8 mouse cellular contexts compared by ENCODE assay signal in genomic region chr5:144223899-144224816, GRCm38 (mm10). TPM values are rescaled to one million over a fixed set of nuclear protein-coding genes. Genes with fewer than 3 reads are reported as not detected.
A peak's percentile ranks its signal among the peaks of the same experiment; 100 is the strongest.
DNase-seq lines count a peak whose midpoint lies in the region; ATAC-seq and TF ChIP-seq lines count a peak whose summit lies in the region.

No protein-coding gene starts in this region.

- ATAC-seq in limb, embryonic 11.5 days (ENCODE audit: insufficient number of reproducible peaks, low FRiP score, low TSS enrichment, low read depth): no peak
- no peak for ATAC-seq in stomach, embryonic 15.5 days (ENCODE audit: insufficient read depth, low FRiP score, low read depth)

- H3K36me3 ChIP-seq in thymus, adult 2 months (ENCODE audit: control insufficient read depth, insufficient read depth, low read length): no peaks in the 10 kb centered on the region
- no peaks in the 10 kb centered on the region for H3K36me3 ChIP-seq in limb, embryonic 11.5 days (ENCODE audit: control insufficient read depth, insufficient read depth, low read length)
- H3K36me3 ChIP-seq in stomach, embryonic 15.5 days: no peaks in the 10 kb centered on the region

- peak; percentile 55 for DNase-seq in cerebellum, adult 9-11 months
- DNase-seq in cerebellum, adult 11 months: no peak
- DNase-seq in thymus, adult 2 months: no peak
- DNase-seq in thymus, postnatal 25 days: no peak
- no peak for DNase-seq in limb, embryonic 11.5 days (ENCODE audit: low spot score)
- DNase-seq in yolk sac, embryonic 10.5 days (ENCODE audit: low spot score): no peak
- DNase-seq in adipocyte (ENCODE audit: low spot score): no peak

- peak overlapping the region; percentile 77 for H3K9ac ChIP-seq in limb, embryonic 11.5 days (ENCODE audit: low read length)
- H3K9ac ChIP-seq in stomach, embryonic 15.5 days: peak overlapping the region; percentile 32; the same call in 1 of the 2 replicates

- peak overlapping the region; percentile 67 for H3K4me3 ChIP-seq in thymus, adult 2 months (ENCODE audit: control insufficient read depth, insufficient read depth, low read length)
- peak overlapping the region; percentile 65 for H3K4me3 ChIP-seq in limb, embryonic 11.5 days (ENCODE audit: low read depth, low read length)
- H3K4me3 ChIP-seq in stomach, embryonic 15.5 days (replicated peaks): peak overlapping the region; percentile 79

- peaks cover 27% of the 10 kb centered on the region for H3K4me1 ChIP-seq in thymus, adult 2 months (replicated peaks; ENCODE audit: control insufficient read depth, insufficient read depth, low read length)
- peaks cover 4% of the 10 kb centered on the region for H3K4me1 ChIP-seq in limb, embryonic 11.5 days (ENCODE audit: control insufficient read depth, insufficient read depth, low read length)
- peaks cover 6% of the 10 kb centered on the region; the same call in 1 of the 2 replicates for H3K4me1 ChIP-seq in stomach, embryonic 15.5 days

- no peaks in the 10 kb centered on the region for H3K27me3 ChIP-seq in thymus, adult 2 months (ENCODE audit: control insufficient read depth, insufficient read depth, low read length)
- H3K27me3 ChIP-seq in limb, embryonic 11.5 days (ENCODE audit: control insufficient read depth, insufficient read depth, low read length): no peaks in the 10 kb centered on the region
- H3K27me3 ChIP-seq in stomach, embryonic 15.5 days (replicated peaks): no peaks in the 10 kb centered on the region

- TF ChIP-seq CTCF in thymus, adult 2 months (IDR thresholded peaks at IDR 0.05; ENCODE audit: borderline replicate concordance, control insufficient read depth, extremely low read depth, insufficient read depth, low read length, poor library complexity): no peak

- no peaks in the 10 kb centered on the region for H3K9me3 ChIP-seq in limb, embryonic 11.5 days (ENCODE audit: control insufficient read depth, low read length)
- no peaks in the 10 kb centered on the region for H3K9me3 ChIP-seq in stomach, embryonic 15.5 days

- WGBS in thymus, adult 2 months: 30% methylated on average over 18 of the region's 18 CpGs
- 24% methylated on average over 18 of the region's 18 CpGs for WGBS in limb, embryonic 11.5 days
- 26% methylated on average over 18 of the region's 18 CpGs for WGBS in stomach, embryonic 15.5 days

- peak overlapping the region; percentile 15; the same call in 1 of the 2 replicates for H3K27ac ChIP-seq in thymus, adult 2 months (ENCODE audit: control insufficient read depth, insufficient read depth, low read length)
- H3K27ac ChIP-seq in limb, embryonic 11.5 days (replicated peaks; ENCODE audit: low read depth, low read length): no peak overlapping the region
- peak overlapping the region; percentile 60 for H3K27ac ChIP-seq in stomach, embryonic 15.5 days

- peak overlapping the region; percentile 85 for H3K4me2 ChIP-seq in limb, embryonic 11.5 days (ENCODE audit: low read depth, severe bottlenecking)
- H3K4me2 ChIP-seq in stomach, embryonic 15.5 days: peak overlapping the region; percentile 79

- no peak for TF ChIP-seq POLR2A in thymus, adult 2 months (IDR thresholded peaks at IDR 0.05; ENCODE audit: control insufficient read depth, extremely low read depth, insufficient read depth, low read length, poor library complexity)

RNA-seq across cellular contexts. Expression of gene Tecpr1, which starts 0.7 kb away (rescaled TPM):
- polyA plus RNA-seq in thymus, adult 2 months (2012; rRNA removed): 220 and 240 TPM in 2 replicates
- polyA plus RNA-seq in limb, embryonic 11.5 days (2014; fragmentation: Nextera tagmentation; extraction: Ambion mirVana): 11.3 and 13.5 TPM in 2 replicates
- polyA plus RNA-seq in stomach, embryonic 15.5 days (2015; fragmentation: Nextera tagmentation; extraction: Ambion mirVana): 21.2 and 21.7 TPM in 2 replicates

RNA-seq across cellular contexts. Expression of gene Bri3, which starts 20.1 kb away (rescaled TPM):
- polyA plus RNA-seq in thymus, adult 2 months (2012; rRNA removed): 70.8 and 76.9 TPM in 2 replicates
- polyA plus RNA-seq in limb, embryonic 11.5 days (2014; fragmentation: Nextera tagmentation; extraction: Ambion mirVana): 128 and 132 TPM in 2 replicates
- 125 and 133 TPM in 2 replicates for polyA plus RNA-seq in stomach, embryonic 15.5 days (2015; fragmentation: Nextera tagmentation; extraction: Ambion mirVana)

RNA-seq across cellular contexts. Expression of gene Bhlha15, which starts 34.1 kb away (rescaled TPM):
- 0.42 and 0.70 TPM in 2 replicates for polyA plus RNA-seq in thymus, adult 2 months (2012; rRNA removed)
- polyA plus RNA-seq in limb, embryonic 11.5 days (2014; fragmentation: Nextera tagmentation; extraction: Ambion mirVana): 0.06 and 0.15 TPM in 2 replicates
- 21.8 and 34.2 TPM in 2 replicates for polyA plus RNA-seq in stomach, embryonic 15.5 days (2015; fragmentation: Nextera tagmentation; extraction: Ambion mirVana)

Comparison
In these comparisons a context has a peak if more than half of its experiments do, and no peak if none do; other contexts are left out.
1. RNA of gene Bhlha15, which starts 34.1 kb away (polyA plus RNA-seq): 21.8 to 34.2 TPM in stomach, embryonic 15.5 days; 0.42 to 0.70 TPM in thymus, adult 2 months and 0.06 to 0.15 TPM in limb, embryonic 11.5 days; every median in the first group is over 10 times any median in the second.
2. Peak in every context shown above with its lines, with median percentiles within 50 percentile points of each other: H3K4me3 ChIP-seq.